Mouse (Mus musculus) embryonic fibroblast, embryonic 13.5 days (primary cell): Measurements from ENCODE around the gene Il17ra.

Experiments
- CTCF ChIP-seq: IDR thresholded peaks from 2 replicates; pipeline ENCODE4 v1.5.1; 2011; ENCODE audit warnings: mild to moderate bottlenecking, control low read depth, low read length, moderate library complexity, borderline replicate concordance; ENCODE audit not compliant: insufficient read depth
- POLR2A ChIP-seq: IDR thresholded peaks from 2 replicates; pipeline ENCODE4 v1.6.1; 2011; ENCODE audit warnings: low read depth, mild to moderate bottlenecking, control low read depth, low read length, moderate library complexity

DNA sequence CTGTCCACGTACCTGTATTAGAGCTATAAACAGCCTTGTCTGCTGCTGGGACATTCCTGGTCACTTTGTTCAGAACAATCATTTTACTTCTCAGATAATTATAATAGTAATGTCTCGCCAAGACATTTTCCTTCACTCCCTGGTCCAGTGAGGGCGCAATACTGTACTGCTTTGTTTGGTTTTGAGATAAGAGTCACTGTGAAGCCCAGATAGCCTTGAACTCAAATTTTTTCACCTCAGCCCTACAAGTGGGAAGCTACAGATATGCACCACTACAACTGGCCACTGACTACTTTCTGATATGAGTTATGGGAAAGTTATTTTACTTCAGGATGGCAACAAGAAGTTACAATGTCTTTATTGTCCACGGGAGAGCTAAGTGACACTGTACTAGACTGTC lies 53.4 kb downstream of the Il17ra start:
- TF ChIP-seq POLR2A (no peak), CTCF (no peak)
